Mouse (Mus musculus) CH12.LX (cell line): ENCODE data around the gene Trpm3.

Source experiments
- CTCF ChIP-seq, 2 experiments: IDR thresholded peaks in 1 of 2; conservative IDR thresholded peaks in 1 of 2; 2 replicates each; pipeline ENCODE4 v1.5.1; 2011 to 2012; ENCODE audit warnings: low read depth in 2 of 2, low read length in 2 of 2, improper control_type of control experiment in 1 of 2, inconsistent platforms in 1 of 2, mild to moderate bottlenecking in 1 of 2, moderate library complexity in 1 of 2
- EP300 ChIP-seq: IDR thresholded peaks from 2 replicates; pipeline ENCODE4 v1.6.1; 2011; ENCODE audit warnings: low read length, improper control_type of control experiment
- ETS1 ChIP-seq: conservative IDR thresholded peaks from 2 replicates; pipeline ENCODE4 v1.6.1; 2012; ENCODE audit warnings: low read depth, mild to moderate bottlenecking, inconsistent platforms, low read length, improper control_type of control experiment, moderate library complexity
- KAT2A ChIP-seq: IDR thresholded peaks from 2 replicates; pipeline ENCODE4 v1.6.1; 2012; ENCODE audit warnings: low read length, improper control_type of control experiment, inconsistent platforms; ENCODE audit not compliant: insufficient replicate concordance
- MAFK ChIP-seq: IDR thresholded peaks from 2 replicates; pipeline ENCODE4 v1.6.1; 2011; ENCODE audit warnings: low read length, improper control_type of control experiment; ENCODE audit not compliant: insufficient replicate concordance
- MAX ChIP-seq: IDR thresholded peaks from 2 replicates; pipeline ENCODE4 v1.6.1; 2011; ENCODE audit warnings: low read length, improper control_type of control experiment
- MAZ ChIP-seq: IDR thresholded peaks from 2 replicates; pipeline ENCODE4 v1.6.1; 2012; ENCODE audit warnings: low read depth, mild to moderate bottlenecking, inconsistent platforms, low read length, improper control_type of control experiment, moderate library complexity
- MEF2A ChIP-seq: IDR thresholded peaks from 2 replicates; pipeline ENCODE4 v1.6.1; 2014; ENCODE audit warnings: low read depth, mild to moderate bottlenecking, inconsistent platforms, low read length, improper control_type of control experiment, borderline replicate concordance
- POLR2A ChIP-seq: IDR thresholded peaks from 2 replicates; pipeline ENCODE4 v1.6.1; 2011; ENCODE audit warnings: low read depth, mild to moderate bottlenecking, improper control_type of control experiment, low read length
- RAD21 ChIP-seq: IDR thresholded peaks from 2 replicates; pipeline ENCODE4 v1.6.1; 2011; ENCODE audit warnings: low read depth, mild to moderate bottlenecking, low read length, improper control_type of control experiment, moderate library complexity
- TCF12 ChIP-seq: IDR thresholded peaks from 2 replicates; pipeline ENCODE4 v1.6.1; 2014; ENCODE audit warnings: low read depth, mild to moderate bottlenecking, inconsistent platforms, low read length, improper control_type of control experiment
- USF1 ChIP-seq: IDR thresholded peaks from 2 replicates; pipeline ENCODE4 v1.6.1; 2014; ENCODE audit warnings: low read depth, mild to moderate bottlenecking, inconsistent platforms, low read length, improper control_type of control experiment
- ZC3H11A ChIP-seq: IDR thresholded peaks from 2 replicates; pipeline ENCODE4 v1.6.1; 2012; ENCODE audit warnings: low read depth, mild to moderate bottlenecking, inconsistent platforms, low read length, improper control_type of control experiment
- ZNF384 ChIP-seq: IDR thresholded peaks from 2 replicates; pipeline ENCODE4 v1.6.1; 2012; ENCODE audit warnings: low read depth, low read length, improper control_type of control experiment, inconsistent platforms

- TF ChIP-seq CTCF (conservative IDR thresholded peaks at IDR 0.05 in 1 of 2, IDR thresholded peaks at IDR 0.05 in 1 of 2; ENCODE audit: low read depth in 2 of 2, low read length in 2 of 2) (no peak), TCF12 (no peak), POLR2A (no peak), RAD21 (no peak), MEF2A (no peak), ETS1 (no peak), USF1 (no peak), ZNF384 (no peak), MAX (no peak), ZC3H11A (no peak), MAZ (no peak), KAT2A (no peak), MAFK (no peak), EP300 (no peak)
Measured at GRCm38 (mm10) chr19:22754498-22754897, 615.7 kb downstream of the Trpm3 start.
